Mouse (Mus musculus) kidney, adult 2 months (tissue): ENCODE measurements around the gene Gm20379.

Experiments used
- CTCF ChIP-seq: fragments of 200-500 bp; conservative IDR thresholded peaks from 2 replicates; pipeline ENCODE4 v1.5.1; 2011; ENCODE audit warnings: low read depth, mild to moderate bottlenecking, control low read depth, low read length, moderate library complexity, mixed read lengths; ENCODE audit not compliant: insufficient read depth, insufficient read length
- POLR2A ChIP-seq: fragments of 200-500 bp; IDR thresholded peaks from one replicate; pipeline ENCODE4 v1.6.1; 2011; ENCODE audit warnings: low read depth, low read length, control low read depth

DNA sequence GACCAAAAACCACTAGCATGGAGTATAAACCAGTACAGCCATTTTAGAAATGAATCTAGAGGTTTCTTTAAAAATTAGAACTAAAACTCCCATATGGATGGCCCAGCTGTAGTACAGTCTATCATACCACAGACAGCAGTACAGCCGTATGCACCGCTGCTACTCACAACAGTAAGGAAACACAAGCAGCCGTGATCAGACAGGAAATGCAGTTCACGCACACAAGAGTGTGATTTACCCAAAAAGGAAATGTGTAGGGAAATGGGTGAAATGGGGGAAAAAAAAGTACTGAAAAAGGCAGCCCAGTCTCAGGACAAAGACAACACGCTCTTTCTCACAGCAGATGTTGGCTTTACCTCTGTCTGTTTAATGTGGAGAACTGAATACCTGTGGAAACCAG lies 11.9 kb upstream of the Gm20379 start:
- TF ChIP-seq CTCF (no peak), POLR2A (no peak)
